Mouse (Mus musculus) erythroblast, embryonic 14.5 days (primary cell): ENCODE results near the gene Map2k2.

ENCODE experiments used
- GATA1 ChIP-seq: IDR thresholded peaks from 2 replicates; pipeline ENCODE4 v1.6.1; 2012; ENCODE audit warnings: low read length, inconsistent platforms, mixed read lengths
- TAL1 ChIP-seq: IDR thresholded peaks from 3 replicates; pipeline ENCODE4 v1.6.1; 2012; ENCODE audit warnings: low read length, inconsistent platforms, mixed read lengths

DNA sequence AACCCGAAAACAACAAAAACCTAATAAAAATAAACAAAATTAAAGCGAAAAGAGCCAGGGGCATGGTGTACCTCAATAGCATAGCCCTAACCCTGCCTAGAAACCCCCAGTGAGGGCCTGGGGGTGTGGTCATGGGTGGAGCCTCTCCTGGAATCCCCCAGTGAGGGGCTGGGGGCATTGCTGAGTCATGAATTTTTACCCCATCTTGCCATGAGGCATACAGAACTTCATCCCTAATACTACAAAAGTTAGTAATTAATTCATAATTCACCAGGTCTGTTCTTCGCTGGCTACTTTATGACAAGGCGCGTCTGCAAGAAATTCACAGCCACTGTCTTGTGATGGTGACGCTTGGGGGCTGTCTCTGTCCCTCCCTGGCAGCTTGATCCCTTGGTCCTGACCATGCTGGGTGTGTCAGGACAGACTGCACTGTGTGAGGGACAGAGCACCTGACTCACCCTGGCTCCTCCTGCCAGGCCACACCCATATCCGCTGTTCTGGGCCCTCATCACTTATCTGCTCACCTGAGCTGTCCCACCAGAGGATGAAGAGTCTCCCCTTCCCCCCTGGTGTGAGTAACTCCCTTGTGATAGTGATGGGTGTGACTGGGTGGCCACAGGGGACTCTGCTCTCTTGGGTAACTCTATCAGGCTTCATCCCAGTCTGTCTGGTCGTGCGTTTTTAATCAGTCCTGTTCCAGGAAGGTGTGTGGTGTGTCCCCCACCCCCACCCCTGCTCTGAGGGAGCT is 10.6 kb upstream of the Map2k2 start:
- TF ChIP-seq GATA1 (no peak), TAL1 (no peak)
